Mouse (Mus musculus): ENCODE data around the gene Gm28079. TPM values are rescaled to one million over a fixed set of nuclear protein-coding genes. Genes with fewer than 3 reads are reported as not detected.
"Not testable (repeated sequence)": the region's sequence is repeated elsewhere in the genome, so short reads cannot be mapped to it uniquely, and the experiment has no call there.

The Gm28079 gene
- polyA plus RNA-seq (2015; fragmentation: Nextera tagmentation; extraction: Ambion mirVana), result not detected in 2 replicates

GRCm38 (mm10) chrY:70014799-70015198, at the start of gene Gm28079:
Gene Gm28079, minus strand, starts transcription at chrY:70014899.
- H3K27ac ChIP-seq (ENCODE audit: low read depth, low read length); H3K4me1 ChIP-seq (ENCODE audit: control insufficient read depth, insufficient read depth, low read depth, low read length); ATAC-seq; H3K4me2 ChIP-seq (ENCODE audit: low read length); H3K27me3 ChIP-seq (replicated peaks; ENCODE audit: control insufficient read depth, insufficient read depth, low read length); H3K9me3 ChIP-seq (ENCODE audit: control insufficient read depth, low read length); H3K36me3 ChIP-seq (ENCODE audit: control insufficient read depth, insufficient read depth, low read length); H3K4me3 ChIP-seq (ENCODE audit: low read length); H3K9ac ChIP-seq (ENCODE audit: low read depth, low read length): not testable (repeated sequence)
- no CpG with 5 or more reads among the region's 1 CpGs for WGBS

Data from hindbrain, embryonic 16.5 days (tissue).